Mouse (Mus musculus) thymus, postnatal 36 days (tissue): ENCODE measurements around the gene Slc43a2.
"Not testable (repeated sequence)": the region's sequence is repeated elsewhere in the genome, so short reads cannot be mapped to it uniquely, and the experiment has no call there.

Experiments used
- DNase-seq, 2 experiments: peaks; one replicate each; pipeline ENCODE4 v3.0.0; 2022; ENCODE audit warnings: mixed read lengths in 2 of 2

Slc43a2 gene

DNA sequence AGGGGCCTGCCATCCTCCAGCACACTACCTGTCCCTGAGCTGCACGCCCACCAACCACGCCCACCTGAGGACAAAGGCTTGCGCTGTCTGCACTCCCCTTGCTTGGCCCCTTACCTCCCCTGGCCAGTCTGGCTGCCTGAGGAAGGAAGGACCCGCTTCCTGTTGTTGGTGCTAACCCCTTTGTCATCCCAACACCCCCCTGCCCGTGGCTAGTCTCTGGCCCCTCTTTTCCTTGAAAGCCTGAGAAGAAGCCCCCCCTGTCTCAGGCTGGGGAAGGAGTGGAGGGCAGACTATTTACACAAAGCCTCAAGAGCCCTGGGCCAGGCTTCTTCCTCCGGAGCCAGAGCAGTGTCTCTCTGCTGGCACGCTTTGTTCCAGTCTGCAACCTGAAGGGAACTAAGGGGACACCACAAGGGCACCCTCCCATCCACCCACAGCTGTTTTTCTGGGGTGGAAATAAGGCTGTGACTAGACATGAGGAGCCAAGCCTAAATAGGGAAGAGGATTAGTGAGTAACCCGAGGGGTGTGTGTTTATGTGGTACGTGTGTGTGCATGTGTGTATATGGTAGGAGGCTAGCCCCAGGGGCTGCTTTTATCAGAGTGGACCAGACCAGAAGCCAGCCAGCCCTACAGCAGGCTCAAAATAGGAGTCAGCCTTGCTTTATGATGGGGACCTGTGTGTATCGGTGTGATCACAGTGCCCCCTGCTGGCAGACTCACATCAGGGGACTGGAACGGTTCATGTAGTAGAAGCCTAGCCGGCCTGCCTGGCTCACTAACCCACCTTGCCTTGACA lies 41.6 kb downstream of the Slc43a2 start:
- peak; percentile 90 to 93 for DNase-seq

- DNase-seq, result no peak
Observed at GRCm38 (mm10) chr11:75574378-75575123, 43.1 kb downstream of the Slc43a2 start.

- no peak for DNase-seq
Observed at GRCm38 (mm10) chr11:75575560-75576123, 44.1 kb downstream of the Slc43a2 start.

- DNase-seq, result no peak
Observed at GRCm38 (mm10) chr11:75578609-75579008, 47.1 kb downstream of the Slc43a2 start.

DNA sequence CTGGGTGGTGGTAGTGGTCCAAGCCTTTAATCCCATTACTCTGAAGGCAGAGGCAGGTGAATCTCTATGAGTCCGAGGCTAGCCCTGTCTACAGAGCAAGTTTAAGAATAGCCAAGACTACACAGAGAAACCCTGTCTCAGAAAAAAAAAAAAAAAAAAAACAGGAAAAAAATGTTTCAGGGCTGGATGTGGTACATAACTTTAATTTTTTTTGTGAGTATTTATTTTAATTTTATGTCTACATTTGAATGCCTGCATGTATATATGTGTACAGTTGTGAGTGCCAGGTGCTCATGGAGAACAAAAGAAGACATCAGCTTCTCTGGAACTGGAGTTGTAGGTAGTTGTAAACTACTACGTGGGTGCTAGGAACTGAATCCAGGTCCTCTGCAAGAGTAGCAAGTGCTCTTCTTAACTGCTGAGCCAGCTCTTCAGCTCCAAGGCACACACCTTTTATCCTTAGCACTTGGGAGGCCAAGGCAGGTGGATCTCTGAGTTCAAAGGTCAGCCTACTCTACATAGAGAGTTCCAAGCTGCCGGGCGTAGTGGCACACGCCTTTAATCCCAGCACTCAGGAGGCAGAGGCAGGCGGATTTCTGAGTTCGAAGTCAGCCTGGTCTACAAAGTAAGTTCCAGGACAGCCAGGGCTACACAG lies 50.1 kb downstream of the Slc43a2 start:
- no peak for DNase-seq

GRCm38 (mm10) chr11:75583521-75583920 lies 52.0 kb downstream of the Slc43a2 start:
- no peak for DNase-seq

DNA sequence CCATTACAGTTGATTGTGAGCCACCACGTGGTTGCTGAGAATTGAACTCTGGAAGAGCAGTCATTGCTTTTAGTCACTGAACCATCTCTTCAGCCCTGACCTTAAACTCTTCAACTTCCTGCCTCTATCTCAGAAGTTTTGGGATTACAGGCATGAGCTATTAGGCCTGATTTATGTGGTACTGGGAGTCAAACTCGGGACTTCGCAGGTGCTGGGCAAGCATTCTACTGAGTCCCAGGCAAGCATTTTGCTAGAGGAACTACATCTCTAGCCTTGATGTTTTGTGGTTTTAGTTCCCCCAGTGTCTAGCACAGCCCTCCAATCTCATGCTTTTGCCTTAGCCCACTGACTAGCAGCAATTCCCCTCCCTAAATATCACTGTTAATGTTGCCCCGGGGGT lies 53.6 kb downstream of the Slc43a2 start:
- DNase-seq, result no peak

DNA sequence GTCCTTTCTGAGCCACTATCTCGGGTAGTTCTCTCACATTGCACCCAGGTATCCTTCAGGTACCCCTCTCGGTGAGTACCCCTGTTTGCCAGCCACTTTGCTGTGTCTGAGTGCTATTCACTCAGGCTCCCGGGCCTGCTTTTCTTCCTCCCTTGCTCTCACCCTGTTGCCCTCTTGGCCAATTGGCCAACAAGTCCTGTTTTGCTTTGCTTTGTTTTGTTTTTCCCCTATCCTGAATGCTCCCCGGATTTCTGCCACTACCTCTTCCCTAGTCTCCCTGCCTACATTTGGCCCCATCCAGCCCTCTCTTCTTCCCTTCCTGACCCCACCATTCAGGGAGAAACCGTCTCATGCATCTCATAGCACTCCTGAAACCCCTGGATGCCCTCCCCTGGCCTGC lies 54.5 kb downstream of the Slc43a2 start:
- no peak for DNase-seq

- DNase-seq, result no peak
Observed at GRCm38 (mm10) chr11:75586963-75587362, 55.5 kb downstream of the Slc43a2 start.

DNA sequence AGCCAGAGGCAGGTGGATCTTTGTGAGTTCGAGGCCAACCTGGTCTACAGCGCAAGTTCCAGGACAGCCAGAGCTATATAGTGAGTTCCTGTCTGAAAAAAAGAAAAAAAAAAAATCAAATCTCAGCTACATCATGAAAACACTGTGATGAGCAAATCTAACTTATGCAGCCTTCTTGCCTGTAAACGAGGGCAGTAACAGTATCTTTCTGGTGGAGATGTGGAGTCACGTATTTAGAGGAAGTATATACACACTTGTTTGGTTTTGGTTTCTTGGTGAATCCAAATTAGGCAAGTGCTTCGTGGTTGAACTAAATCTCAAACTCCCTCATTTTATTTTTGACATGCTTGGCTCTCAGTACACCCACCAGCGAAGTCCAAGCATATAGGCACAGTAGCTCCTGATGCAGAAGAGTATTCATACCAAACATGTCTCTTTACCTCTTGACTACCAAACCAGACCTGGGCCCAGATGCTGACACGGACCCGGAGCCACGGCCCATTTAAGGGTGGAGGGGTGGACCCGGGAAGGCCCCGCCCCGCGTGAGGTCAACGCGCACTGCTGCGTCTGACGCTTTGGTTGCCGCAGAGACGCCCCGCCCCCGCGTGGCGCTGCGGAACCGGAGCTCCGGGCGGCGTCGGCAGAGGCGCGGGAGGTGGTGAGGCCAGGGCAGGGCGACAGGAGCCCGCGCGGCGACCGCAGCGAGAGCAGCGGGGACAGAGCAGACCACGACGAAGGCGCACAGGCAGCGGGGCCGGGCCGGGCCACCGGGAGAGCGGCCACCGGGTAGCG lies 56.2 kb downstream of the Slc43a2 start, which contains the start of gene Pitpna:
Pitpna (plus strand) TSS at position 605 of the 792 bp plus-strand sequence.
- DNase-seq, result peak; percentile 95 to 96

GRCm38 (mm10) chr11:75588285-75588941 lies 56.9 kb downstream of the Slc43a2 start:
- DNase-seq, result peak in 1 of 2 experiments; percentile 89

DNA sequence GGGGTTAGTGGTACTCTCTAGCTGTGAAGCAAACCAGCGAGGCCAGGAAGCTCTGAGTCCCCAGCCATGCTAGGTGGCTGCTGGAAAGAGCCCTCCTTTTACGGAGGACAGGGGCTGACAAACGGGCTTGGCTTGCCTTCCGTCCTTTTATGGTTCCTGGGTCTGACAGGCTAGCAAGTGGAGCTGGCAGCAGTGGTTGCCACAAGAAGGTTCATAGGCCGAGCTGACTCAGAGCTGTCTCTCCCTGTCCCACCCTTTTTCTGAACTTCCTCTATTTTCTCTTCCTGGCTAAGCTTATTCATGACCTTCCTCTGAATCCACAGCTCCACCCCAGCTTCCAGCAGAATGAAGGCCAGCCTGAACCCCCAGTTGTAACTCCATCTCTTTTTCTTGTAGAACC lies 61.1 kb downstream of the Slc43a2 start:
- no peak for DNase-seq

- peak; percentile 33 to 56 for DNase-seq
Observed at GRCm38 (mm10) chr11:75594431-75594830, 62.9 kb downstream of the Slc43a2 start.

GRCm38 (mm10) chr11:75595404-75595803 lies 63.9 kb downstream of the Slc43a2 start:
- DNase-seq, result no peak

GRCm38 (mm10) chr11:75595816-75596215 lies 64.3 kb downstream of the Slc43a2 start:
- no peak for DNase-seq

GRCm38 (mm10) chr11:75596726-75597255 lies 65.3 kb downstream of the Slc43a2 start:
- no peak for DNase-seq

GRCm38 (mm10) chr11:75598004-75598403 lies 66.5 kb downstream of the Slc43a2 start:
- no peak for DNase-seq

GRCm38 (mm10) chr11:75599802-75600201 lies 68.3 kb downstream of the Slc43a2 start:
- not testable (repeated sequence) for DNase-seq

DNA sequence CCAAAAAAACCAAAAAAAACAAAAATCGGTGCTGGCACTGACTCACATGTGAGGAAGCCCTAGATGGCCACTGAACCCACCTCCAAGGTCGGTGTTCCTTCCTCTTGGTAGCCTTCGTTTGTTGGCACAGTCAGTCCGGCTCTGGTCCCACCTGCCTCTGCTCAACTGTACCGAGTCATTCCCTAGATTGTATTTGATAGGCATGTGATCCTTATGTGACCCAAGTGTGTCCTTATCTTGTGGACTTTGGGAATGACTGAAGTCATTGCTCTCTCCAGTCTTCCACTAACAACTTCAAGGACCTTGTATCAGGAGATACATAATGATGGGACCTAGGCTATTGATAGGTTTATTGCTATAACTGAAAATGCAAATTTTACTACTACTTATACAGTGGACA lies 73.3 kb downstream of the Slc43a2 start:
- no peak for DNase-seq

DNA sequence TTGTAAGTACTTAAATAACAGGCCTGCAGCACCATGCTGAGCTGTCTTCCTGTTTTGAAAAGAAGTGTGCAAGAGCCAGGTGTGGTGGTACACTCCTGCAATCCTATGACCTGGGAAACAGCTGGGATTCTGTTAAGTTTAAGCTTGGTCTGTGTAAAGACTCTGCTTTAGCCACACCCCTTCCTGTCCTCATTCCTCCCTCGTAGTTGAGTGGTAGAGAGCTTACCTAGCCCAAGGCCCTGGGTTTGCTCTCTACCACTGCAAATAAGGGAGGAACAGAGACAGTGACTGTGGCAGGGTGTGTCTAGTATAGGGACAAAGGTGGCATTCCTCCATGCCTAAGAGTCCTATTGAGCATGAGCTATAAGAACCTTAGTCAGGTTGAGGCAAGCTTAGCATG lies 73.8 kb downstream of the Slc43a2 start:
- no peak for DNase-seq

DNA sequence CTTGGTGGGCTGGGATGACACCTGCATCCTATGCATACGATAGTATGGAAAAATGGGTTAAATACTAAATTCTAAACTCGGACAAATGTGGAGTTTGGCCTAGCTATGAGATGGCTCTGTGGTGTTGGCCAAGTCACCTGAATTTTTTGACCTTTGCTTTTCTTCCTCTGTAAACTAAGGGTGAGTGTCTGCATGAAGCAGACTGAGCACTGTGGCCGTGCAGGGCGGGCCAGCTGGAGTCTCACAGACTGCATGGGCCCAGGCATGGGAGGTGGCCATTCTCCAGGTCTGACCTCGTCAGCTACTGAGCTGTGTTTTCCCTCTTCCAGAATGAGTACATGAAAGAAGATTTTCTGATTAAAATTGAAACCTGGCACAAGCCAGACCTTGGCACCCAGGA lies 77.3 kb downstream of the Slc43a2 start:
- DNase-seq, result no peak
